In the genomic region with DNA sequence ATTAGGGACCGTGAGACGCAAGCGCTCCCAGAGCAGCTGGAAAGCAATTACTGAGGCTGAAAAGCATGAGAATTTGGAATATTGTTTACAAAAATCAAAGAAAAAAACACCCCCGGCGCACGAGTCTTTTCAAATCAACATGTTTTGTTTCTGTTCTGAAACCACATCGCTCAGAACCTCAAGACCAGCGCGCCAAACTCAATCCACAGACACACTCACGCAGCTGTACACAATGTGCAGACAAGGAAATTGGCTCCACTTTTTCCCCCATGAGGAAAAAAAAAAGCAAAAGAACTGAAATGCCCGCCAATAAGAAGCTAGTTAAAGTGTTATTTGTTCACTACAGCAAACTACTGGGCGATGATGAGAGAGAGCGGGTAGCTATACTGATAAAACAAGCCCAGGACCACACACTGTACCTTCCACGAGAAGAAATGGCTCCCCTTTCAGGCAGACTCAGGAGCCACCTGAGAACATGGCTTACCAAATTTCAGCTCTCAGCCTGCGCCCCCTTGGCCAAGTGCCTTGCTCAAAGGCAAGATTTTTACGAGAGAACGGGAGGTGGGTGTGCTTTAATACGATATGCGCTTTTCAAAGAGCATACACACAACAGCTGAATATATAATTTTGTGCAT, we compare ENCODE assay signal across 11 mouse cellular contexts.
DNase-seq lines count a peak whose midpoint lies in the region; ATAC-seq and TF ChIP-seq lines count a peak whose summit lies in the region.
"Had no signal": no experiment of that assay in that cellular context is flagged by ENCODE, and none has a peak within 500 bp of the region (broad histone marks: within the 10 kb centered on the region; RNA-seq: fewer than 3 reads in every experiment).

No protein-coding gene starts in this region.

- H3K79me2 ChIP-seq in heart, adult 2 months (replicated peaks; ENCODE audit: control insufficient read depth, insufficient read depth, low read length), result no peaks in the 10 kb centered on the region

- no peak for TF ChIP-seq CTCF in heart, adult 2 months (IDR thresholded peaks at IDR 0.05)

- DNase-seq in heart, adult 2 months, result peak; percentile 13 to 26
- DNase-seq in neural tube, embryonic 10.5 days (ENCODE audit: extremely low spot score, low spot score), result no peak
- DNase-seq in intestine, embryonic 14.5 days (ENCODE audit: low spot score), result peak; percentile 44
- no peak for DNase-seq in MN1 (ENCODE audit: low spot score)
- DNase-seq: cerebellum, adult 11-12 months; kidney, postnatal 25 days had no signal

- no peak overlapping the region for H3K4me2 ChIP-seq in heart, embryonic 11.5 days
- H3K4me2 ChIP-seq in neural tube, embryonic 15.5 days, result 0 out of 2 replicates have a peak overlapping the region, but pooled peaks have one; percentile 9
- H3K4me2 ChIP-seq in intestine, embryonic 14.5 days (ENCODE audit: low read length), result no peak overlapping the region
- 0 out of 2 replicates have a peak overlapping the region, but pooled peaks have one; percentile 2 for H3K4me2 ChIP-seq in stomach, embryonic 16.5 days (ENCODE audit: low read depth, low read length)

- H3K27ac ChIP-seq in heart, adult 2 months, result no peak overlapping the region
- no peak overlapping the region for H3K27ac ChIP-seq in heart, embryonic 11.5 days (ENCODE audit: low read depth, low read length)
- no peak overlapping the region; the same call in none of the 2 replicates for H3K27ac ChIP-seq in neural tube, embryonic 15.5 days (replicated peaks)
- H3K27ac ChIP-seq in intestine, embryonic 14.5 days (ENCODE audit: low read depth), result no peak overlapping the region
- no peak overlapping the region for H3K27ac ChIP-seq in stomach, embryonic 16.5 days (ENCODE audit: low read length)

- 63% methylated on average over 19 of the region's 19 CpGs for WGBS in heart, adult 2 months
- 63% methylated on average over 19 of the region's 19 CpGs for WGBS in heart, embryonic 11.5 days (ENCODE audit: insufficient replicate concordance)
- WGBS in neural tube, embryonic 15.5 days, result 75% methylated on average over 19 of the region's 19 CpGs
- 70% methylated on average over 19 of the region's 19 CpGs for WGBS in intestine, embryonic 14.5 days
- WGBS in stomach, embryonic 16.5 days, result 59% methylated on average over 19 of the region's 19 CpGs

- no peak for TF ChIP-seq POLR2A in heart, adult 2 months (IDR thresholded peaks at IDR 0.05; ENCODE audit: insufficient read depth, low read depth, low read length)

- no peak overlapping the region for H3K9ac ChIP-seq in heart, adult 2 months (ENCODE audit: low read depth, low read length)
- H3K9ac ChIP-seq in heart, embryonic 11.5 days (ENCODE audit: low read depth, low read length), result no peak overlapping the region
- no peak overlapping the region for H3K9ac ChIP-seq in neural tube, embryonic 15.5 days (replicated peaks)
- no peak overlapping the region for H3K9ac ChIP-seq in intestine, embryonic 14.5 days (ENCODE audit: low read length)
- H3K9ac ChIP-seq in stomach, embryonic 16.5 days (ENCODE audit: low read length), result no peak overlapping the region

- H3K36me3 ChIP-seq in heart, adult 2 months (ENCODE audit: control insufficient read depth, insufficient read depth, low read length), result no peaks in the 10 kb centered on the region
- H3K36me3 ChIP-seq in heart, embryonic 11.5 days (ENCODE audit: control insufficient read depth, insufficient read depth, low read length), result no peaks in the 10 kb centered on the region
- no peaks in the 10 kb centered on the region for H3K36me3 ChIP-seq in neural tube, embryonic 15.5 days
- no peaks in the 10 kb centered on the region for H3K36me3 ChIP-seq in intestine, embryonic 14.5 days (ENCODE audit: control insufficient read depth, insufficient read depth, low read length)
- H3K36me3 ChIP-seq in stomach, embryonic 16.5 days (ENCODE audit: control insufficient read depth, insufficient read depth, low read length), result no peaks in the 10 kb centered on the region

- intact Hi-C loops in heart, adult 2 months (cut with DNase I), result no loop called here

- no peaks in the 10 kb centered on the region for H3K4me1 ChIP-seq in heart, adult 2 months (ENCODE audit: control insufficient read depth, insufficient read depth, low read length)
- H3K4me1 ChIP-seq in heart, embryonic 11.5 days (ENCODE audit: control insufficient read depth, insufficient read depth, low read length), result no peaks in the 10 kb centered on the region
- peaks cover 7% of the 10 kb centered on the region for H3K4me1 ChIP-seq in neural tube, embryonic 15.5 days
- no peaks in the 10 kb centered on the region for H3K4me1 ChIP-seq in intestine, embryonic 14.5 days (replicated peaks; ENCODE audit: control insufficient read depth, insufficient read depth, low read length)
- H3K4me1 ChIP-seq in stomach, embryonic 16.5 days (ENCODE audit: control insufficient read depth, insufficient read depth, low read length), result no peaks in the 10 kb centered on the region
- H3K4me1 ChIP-seq: megakaryocyte, embryonic 14.5 days had no signal

- no peaks in the 10 kb centered on the region for H3K9me3 ChIP-seq in heart, embryonic 11.5 days (replicated peaks; ENCODE audit: control insufficient read depth, low read length)
- H3K9me3 ChIP-seq in neural tube, embryonic 15.5 days (replicated peaks), result no peaks in the 10 kb centered on the region
- no peaks in the 10 kb centered on the region for H3K9me3 ChIP-seq in intestine, embryonic 14.5 days (ENCODE audit: control insufficient read depth, low read length)
- no peaks in the 10 kb centered on the region for H3K9me3 ChIP-seq in stomach, embryonic 16.5 days (replicated peaks; ENCODE audit: control insufficient read depth, low read length)

- ATAC-seq in heart, embryonic 11.5 days (replicated peaks; ENCODE audit: insufficient number of reproducible peaks, low FRiP score, low TSS enrichment), result no peak
- ATAC-seq in neural tube, embryonic 15.5 days (ENCODE audit: low FRiP score), result no peak
- no peak for ATAC-seq in intestine, embryonic 14.5 days (replicated peaks; ENCODE audit: low FRiP score, low TSS enrichment, low read depth)
- no peak for ATAC-seq in stomach, embryonic 16.5 days (ENCODE audit: insufficient read depth, low FRiP score)
- ATAC-seq in CD4-positive, CD25-positive, alpha-beta regulatory T cell, adult 4 months, result no peak

- no peaks in the 10 kb centered on the region for H3K27me3 ChIP-seq in heart, adult 2 months (ENCODE audit: control insufficient read depth, insufficient read depth, low read length)
- no peaks in the 10 kb centered on the region for H3K27me3 ChIP-seq in heart, embryonic 11.5 days (ENCODE audit: control insufficient read depth, insufficient read depth, low read length)
- H3K27me3 ChIP-seq in neural tube, embryonic 15.5 days (replicated peaks), result no peaks in the 10 kb centered on the region
- no peaks in the 10 kb centered on the region for H3K27me3 ChIP-seq in intestine, embryonic 14.5 days (replicated peaks; ENCODE audit: control insufficient read depth, insufficient read depth, low read length)
- no peaks in the 10 kb centered on the region for H3K27me3 ChIP-seq in stomach, embryonic 16.5 days (ENCODE audit: control insufficient read depth, insufficient read depth, low read length)
- H3K27me3 ChIP-seq: megakaryocyte, embryonic 14.5 days had no signal

- no peak overlapping the region for H3K4me3 ChIP-seq in heart, adult 2 months
- no peak overlapping the region for H3K4me3 ChIP-seq in heart, embryonic 11.5 days (ENCODE audit: low read depth, low read length)
- H3K4me3 ChIP-seq in neural tube, embryonic 15.5 days (replicated peaks), result no peak overlapping the region
- no peak overlapping the region for H3K4me3 ChIP-seq in intestine, embryonic 14.5 days (ENCODE audit: low read depth, low read length)
- no peak overlapping the region for H3K4me3 ChIP-seq in stomach, embryonic 16.5 days (replicated peaks; ENCODE audit: low read length)
- H3K4me3 ChIP-seq: megakaryocyte, embryonic 14.5 days had no signal

- TF ChIP-seq EP300 in heart, adult 2 months (IDR thresholded peaks at IDR 0.05; ENCODE audit: insufficient read depth, low read depth, low read length), result no peak

Comparison
In these comparisons a context has a peak if more than half of its experiments do, and no peak if none do; other contexts are left out.
1. DNase-seq: peak in heart, adult 2 months (2 of 2) and intestine, embryonic 14.5 days (single experiment); none in neural tube, embryonic 10.5 days (single experiment) and MN1 (single experiment).
2. H3K4me2 ChIP-seq: peak in neural tube, embryonic 15.5 days (single experiment) and stomach, embryonic 16.5 days (single experiment); none in heart, embryonic 11.5 days (single experiment) and intestine, embryonic 14.5 days (single experiment).